Mouse (Mus musculus): ENCODE results near the gene Olfr1555-ps1.
"Not testable (repeated sequence)": the region's sequence is repeated elsewhere in the genome, so short reads cannot be mapped to it uniquely, and the experiment has no call there.

The Olfr1555-ps1 gene

GRCm38 (mm10) chr19:12170062-12170599 is at the start of gene Olfr1555-ps1:
TSS of gene Olfr1555-ps1 (minus strand) at chr19:12170112.
- DNase-seq (ENCODE audit: low read depth, low spot score) = not testable (repeated sequence)

- DNase-seq (ENCODE audit: low read depth, low spot score) = no peak
Observed at GRCm38 (mm10) chr19:12200334-12200733, 30.4 kb upstream of the Olfr1555-ps1 start, which contains the start of gene Olfr1431. TSS of gene Olfr1431 (plus strand) at chr19:12200634.

GRCm38 (mm10) chr19:12199076-12199475 is 29.2 kb upstream of the Olfr1555-ps1 start:
- DNase-seq (ENCODE audit: low read depth, low spot score) = not testable (repeated sequence)

GRCm38 (mm10) chr19:12175431-12175830 is 5.5 kb upstream of the Olfr1555-ps1 start:
- DNase-seq (ENCODE audit: low read depth, low spot score) = not testable (repeated sequence)

- DNase-seq (ENCODE audit: low read depth, low spot score) = no peak
Observed at GRCm38 (mm10) chr19:12145452-12145851, 24.5 kb downstream of the Olfr1555-ps1 start.

GRCm38 (mm10) chr19:12143356-12143755 is 26.6 kb downstream of the Olfr1555-ps1 start:
- no peak for DNase-seq (ENCODE audit: low read depth, low spot score)

- DNase-seq (ENCODE audit: low read depth, low spot score) = no peak
Observed at GRCm38 (mm10) chr19:12134289-12134688, 35.6 kb downstream of the Olfr1555-ps1 start.

GRCm38 (mm10) chr19:12123103-12123502 is 46.8 kb downstream of the Olfr1555-ps1 start, which contains the start of gene Olfr76:
TSS of gene Olfr76 (minus strand) at chr19:12123203.
- DNase-seq (ENCODE audit: low read depth, low spot score) = no peak

GRCm38 (mm10) chr19:12116464-12116863 is 53.4 kb downstream of the Olfr1555-ps1 start:
- DNase-seq (ENCODE audit: low read depth, low spot score) = no peak

GRCm38 (mm10) chr19:12115797-12116196 is 54.1 kb downstream of the Olfr1555-ps1 start, which contains the start of gene Olfr1428:
TSS of gene Olfr1428 (minus strand) at chr19:12115897.
- no peak for DNase-seq (ENCODE audit: low read depth, low spot score)
